ENCODE assay signal across 17 mouse cellular contexts in genomic region chr7:75558225-75558624, GRCm38 (mm10).
DNase-seq lines count a peak whose midpoint lies in the region; ATAC-seq lines count a peak whose summit lies in the region.
"Had no signal": no experiment of that assay in that cellular context is flagged by ENCODE, and none has a peak within 500 bp of the region (broad histone marks: within the 10 kb centered on the region; RNA-seq: fewer than 3 reads in every experiment).

No protein-coding gene starts in this region.

- H3K27me3 ChIP-seq in heart, embryonic 12.5 days (replicated peaks): no peaks in the 10 kb centered on the region
- H3K27me3 ChIP-seq in lung, embryonic 16.5 days (ENCODE audit: control insufficient read depth, insufficient read depth, low read depth, low read length): no peaks in the 10 kb centered on the region
- H3K27me3 ChIP-seq in limb, embryonic 10.5 days (ENCODE audit: low read depth, poor library complexity, severe bottlenecking): no peaks in the 10 kb centered on the region

- H3K9ac ChIP-seq in heart, embryonic 12.5 days: no peak overlapping the region
- no peak overlapping the region for H3K9ac ChIP-seq in lung, embryonic 16.5 days (ENCODE audit: low read length)

- no peak for DNase-seq in heart, postnatal 14 days
- no peak for DNase-seq in lung, adult 18-20 months
- DNase-seq in limb, embryonic 10.5 days (ENCODE audit: low spot score): no peak
- DNase-seq in yolk sac, embryonic 10.5 days (ENCODE audit: low spot score): peak; percentile 40
- DNase-seq in spleen, postnatal 4 days (ENCODE audit: low spot score in 2 of 2): no peak
- DNase-seq: adrenal gland, postnatal 25 days; gastrocnemius, postnatal 10 days; kidney, adult 11 months; layer of hippocampus, adult 9-11 months; lung, postnatal 4 days; retina, postnatal 1 day; thymus, adult 2 months had no signal

- peaks cover 42% of the 10 kb centered on the region for H3K4me1 ChIP-seq in heart, embryonic 12.5 days (replicated peaks)
- peaks cover 37% of the 10 kb centered on the region for H3K4me1 ChIP-seq in lung, embryonic 16.5 days (replicated peaks; ENCODE audit: control insufficient read depth, insufficient read depth, low read length)
- H3K4me1 ChIP-seq in limb, embryonic 10.5 days: peaks cover 12% of the 10 kb centered on the region

- WGBS in heart, embryonic 12.5 days: 75% methylated on average over 1 of the region's 1 CpGs
- 64% methylated on average over 1 of the region's 1 CpGs for WGBS in lung, embryonic 16.5 days
- 94% methylated on average over 1 of the region's 1 CpGs for WGBS in limb, embryonic 10.5 days

- peak overlapping the region; percentile 5; the same call in 1 of the 2 replicates for H3K27ac ChIP-seq in heart, embryonic 12.5 days (ENCODE audit: poor library complexity, severe bottlenecking)
- H3K27ac ChIP-seq in lung, embryonic 16.5 days (ENCODE audit: low read length): peak overlapping the region; percentile 7; the same call in 1 of the 2 replicates
- H3K27ac ChIP-seq in limb, embryonic 10.5 days: 0 out of 2 replicates have a peak overlapping the region, but pooled peaks have one; percentile 15

- no peaks in the 10 kb centered on the region for H3K36me3 ChIP-seq in heart, embryonic 12.5 days
- no peaks in the 10 kb centered on the region for H3K36me3 ChIP-seq in lung, embryonic 16.5 days (ENCODE audit: control insufficient read depth, insufficient read depth, low read length)
- no peaks in the 10 kb centered on the region for H3K36me3 ChIP-seq in limb, embryonic 10.5 days
- H3K36me3 ChIP-seq: G1E had no signal

- H3K4me3 ChIP-seq in heart, embryonic 12.5 days: no peak overlapping the region
- H3K4me3 ChIP-seq in lung, embryonic 16.5 days (ENCODE audit: low read length): no peak overlapping the region
- no peak overlapping the region for H3K4me3 ChIP-seq in limb, embryonic 10.5 days

- intact Hi-C loops in heart, postnatal 14 days (cut with DNase I): loop anchor here (5.0 to 10.0 kb wide), 2 partner anchors 41 to 423 kb away; no protein-coding TSS in a partner anchor

- H3K4me2 ChIP-seq in heart, embryonic 12.5 days: no peak overlapping the region
- H3K4me2 ChIP-seq in lung, embryonic 16.5 days (ENCODE audit: low read depth, low read length): no peak overlapping the region

- no peak for ATAC-seq in heart, embryonic 12.5 days (ENCODE audit: insufficient number of reproducible peaks, low FRiP score)
- 0 out of 2 replicates have a peak, but pooled peaks have one; percentile 11 for ATAC-seq in lung, embryonic 16.5 days (ENCODE audit: low read depth)
- ATAC-seq: forebrain, embryonic 14.5 days; midbrain, embryonic 16.5 days had no signal

- no peaks in the 10 kb centered on the region for H3K9me3 ChIP-seq in heart, embryonic 12.5 days (replicated peaks)
- H3K9me3 ChIP-seq in lung, embryonic 16.5 days (ENCODE audit: control insufficient read depth, low read length): no peaks in the 10 kb centered on the region
- no peaks in the 10 kb centered on the region for H3K9me3 ChIP-seq in limb, embryonic 10.5 days (replicated peaks)
- H3K9me3 ChIP-seq: G1E had no signal
